24 mouse cellular contexts compared by ENCODE assay signal in the genomic region with DNA sequence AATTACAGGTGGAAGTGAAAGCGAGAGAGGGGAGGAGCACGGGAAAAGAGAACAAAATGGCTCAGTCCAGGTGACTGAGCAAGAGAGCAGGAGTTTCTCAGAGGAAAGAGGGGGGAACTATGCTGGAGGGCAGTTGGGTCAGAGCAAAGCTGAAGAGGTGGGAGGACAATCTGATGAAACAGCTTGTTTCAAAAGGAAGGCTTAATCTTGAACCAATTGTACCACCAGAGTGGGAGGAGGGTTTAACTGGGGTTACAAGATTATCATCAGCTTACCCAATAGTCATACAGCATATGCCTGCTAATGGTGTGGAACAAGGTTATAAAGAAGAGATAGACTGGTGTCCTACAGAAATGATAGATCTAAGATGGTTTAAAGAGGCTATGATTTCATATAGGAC. TPM values are rescaled to one million over a fixed set of nuclear protein-coding genes. Genes with fewer than 3 reads are reported as not detected.
A peak's percentile ranks its signal among the peaks of the same experiment; 100 is the strongest.
DNase-seq lines count a peak whose midpoint lies in the region; ATAC-seq and TF ChIP-seq lines count a peak whose summit lies in the region.
"Had no signal": no experiment of that assay in that cellular context is flagged by ENCODE, and none has a peak within 500 bp of the region (broad histone marks: within the 10 kb centered on the region; RNA-seq: fewer than 3 reads in every experiment).

No protein-coding gene starts in this region.

- peak; percentile 17 for DNase-seq in 416B (ENCODE audit: low read depth)
- DNase-seq in MEL (ENCODE audit: low read depth, low spot score): peak; percentile 14
- peak; percentile 76 for DNase-seq in fat pad, adult 2 months (ENCODE audit: extremely low read depth, low read depth, low spot score)
- peak; percentile 83 for DNase-seq in gonadal fat pad, adult 2 months (ENCODE audit: low read depth)
- DNase-seq in thymus, postnatal 10 days (ENCODE audit: low spot score in 2 of 2): no peak
- no peak for DNase-seq in adrenal gland, adult 2 months
- DNase-seq in midbrain, postnatal 0 days (ENCODE audit: low spot score): no peak
- DNase-seq in layer of hippocampus, postnatal 25 days (ENCODE audit: extremely low spot score in 1 of 2, low spot score in 1 of 2): no peak
- DNase-seq: adrenal gland, adult 8-10 months; adrenal gland, postnatal 10 days; adrenal gland, postnatal 14 days; adrenal gland, postnatal 25 days; adrenal gland, postnatal 36 days; B cell, adult 2 months; cerebellum, adult 11 months; cerebellum, adult 11-12 months; cerebellum, adult 18-20 months; cerebellum, adult 2 months; cerebellum, adult 8-10 months had no signal

- H3K4me2 ChIP-seq in midbrain, postnatal 0 days (ENCODE audit: low read depth, low read length, poor library complexity, severe bottlenecking): no peak overlapping the region

- TF ChIP-seq EP300 in MEL (IDR thresholded peaks at IDR 0.05; ENCODE audit: low read depth in 1 of 2, low read length in 2 of 2): peak in 1 of 2 experiments; percentile 34; a peak in 1 of 4 replicates

- 88% methylated on average over 2 of the region's 2 CpGs for WGBS in midbrain, postnatal 0 days

- no peak overlapping the region for H3K4me3 ChIP-seq in MEL (ENCODE audit: control insufficient read depth in 1 of 2, insufficient read depth in 1 of 2, low read depth in 2 of 2, low read length in 2 of 2)
- H3K4me3 ChIP-seq in midbrain, postnatal 0 days (ENCODE audit: low read depth, low read length): no peak overlapping the region

- no peaks in the 10 kb centered on the region for H3K79me2 ChIP-seq in MEL (ENCODE audit: control insufficient read depth, insufficient read depth, low read length, poor library complexity)

- H3K9me3 ChIP-seq in MEL (replicated peaks; ENCODE audit: insufficient read depth, low read length): no peaks in the 10 kb centered on the region
- no peaks in the 10 kb centered on the region for H3K9me3 ChIP-seq in midbrain, postnatal 0 days (ENCODE audit: low read length)
- H3K9me3 ChIP-seq: G1E had no signal

- H3K27me3 ChIP-seq in MEL (ENCODE audit: control insufficient read depth in 1 of 2, insufficient read depth in 2 of 2, low read length in 2 of 2): no peaks in the 10 kb centered on the region; a peak in 1 of 4 replicates
- no peaks in the 10 kb centered on the region for H3K27me3 ChIP-seq in midbrain, postnatal 0 days (ENCODE audit: insufficient read depth, low read length)
- H3K27me3 ChIP-seq: CH12.LX, Patski had no signal

- H3K27ac ChIP-seq in MEL (ENCODE audit: control insufficient read depth, low read depth, low read length): no peak overlapping the region
- H3K27ac ChIP-seq in midbrain, postnatal 0 days (ENCODE audit: low read depth, low read length): no peak overlapping the region

- no peak for ATAC-seq in midbrain, postnatal 0 days (ENCODE audit: low FRiP score)
- ATAC-seq: activated CD4-positive, CD25-positive, alpha-beta regulatory T cell, adult 4 months; CD4-positive, CD25-positive, alpha-beta regulatory T cell, adult 4 months; Patski had no signal

- H3K36me3 ChIP-seq in MEL (ENCODE audit: control insufficient read depth in 1 of 2, insufficient read depth in 2 of 2, low read length in 2 of 2): peaks cover 0 to 9% of the 10 kb centered on the region in 2 experiments; a peak in 2 of 4 replicates
- H3K36me3 ChIP-seq in midbrain, postnatal 0 days (ENCODE audit: insufficient read depth, low read length): no peaks in the 10 kb centered on the region
- H3K36me3 ChIP-seq: G1E had no signal

- H3K9ac ChIP-seq in MEL (ENCODE audit: control insufficient read depth, low read depth, low read length, poor library complexity, severe bottlenecking): no peak overlapping the region
- H3K9ac ChIP-seq in midbrain, postnatal 0 days (replicated peaks; ENCODE audit: low read length, poor library complexity, severe bottlenecking): no peak overlapping the region

- H3K4me1 ChIP-seq in MEL (ENCODE audit: control insufficient read depth in 1 of 2, insufficient read depth in 2 of 2, low read length in 2 of 2): peaks cover 8 to 19% of the 10 kb centered on the region in 2 experiments; a peak in 3 of 4 replicates
- no peaks in the 10 kb centered on the region for H3K4me1 ChIP-seq in midbrain, postnatal 0 days (ENCODE audit: insufficient read depth, low read length)

- no peak for TF ChIP-seq RAD21 in MEL (IDR thresholded peaks at IDR 0.05; ENCODE audit: low read depth, low read length)

- TF ChIP-seq CTCF in MEL (IDR thresholded peaks at IDR 0.05 in 2 of 3, conservative IDR thresholded peaks at IDR 0.05 in 1 of 3; ENCODE audit: control insufficient read depth in 1 of 3, insufficient read depth in 1 of 3, low read depth in 2 of 3, low read length in 3 of 3, poor library complexity in 1 of 3, severe bottlenecking in 1 of 3): no peak
- TF ChIP-seq CTCF in midbrain, postnatal 0 days (IDR thresholded peaks at IDR 0.05): no peak

- TF ChIP-seq POLR2A in MEL (IDR thresholded peaks at IDR 0.05; ENCODE audit: control insufficient read depth in 1 of 2, insufficient read depth in 1 of 2, low read depth in 1 of 2, low read length in 2 of 2, poor library complexity in 1 of 2): no peak

TF ChIP-seq in MEL, 35 proteins besides CTCF, POLR2A, EP300 and RAD21:
- TF ChIP-seq MYC (IDR thresholded peaks at IDR 0.05; ENCODE audit: low read depth, low read length) (no peak), CHD1 (IDR thresholded peaks at IDR 0.05; ENCODE audit: low read depth, low read length) (no peak), SMC3 (IDR thresholded peaks at IDR 0.05; ENCODE audit: low read depth, low read length) (no peak), MXI1 (IDR thresholded peaks at IDR 0.05; ENCODE audit: low read depth, low read length) (no peak), MEF2A (IDR thresholded peaks at IDR 0.05; ENCODE audit: extremely low read depth, insufficient replicate concordance, low read depth, low read length, poor library complexity, severe bottlenecking) (no peak), UBTF (IDR thresholded peaks at IDR 0.05; ENCODE audit: borderline replicate concordance, insufficient read depth, low read depth, low read length) (no peak), MAX (IDR thresholded peaks at IDR 0.05; ENCODE audit: low read length) (no peak), ZNF384 (IDR thresholded peaks at IDR 0.05; ENCODE audit: low read depth, low read length) (no peak), RCOR1 (IDR thresholded peaks at IDR 0.05; ENCODE audit: low read depth, low read length) (no peak), MAZ (IDR thresholded peaks at IDR 0.05; ENCODE audit: low read depth, low read length) (no peak)

RNA-seq across cellular contexts. Expression of a gene that starts 59.0 kb away (rescaled TPM):
- total RNA-seq in MEL (2012; rRNA removed): 591 and 677 TPM in 2 replicates
- polyA plus RNA-seq in MEL (2012; ENCODE audit: insufficient read depth in 1 of 2, insufficient read length in 2 of 2, low read depth in 1 of 2, low replicate concordance in 2 of 2, missing spikeins in 1 of 2): 100 to 1,000 TPM; 639 to 720 TPM
- polyA plus RNA-seq in gonadal fat pad, adult 2 months (2012; rRNA removed): 102 and 131 TPM in 2 replicates
- total RNA-seq in adrenal gland, adult 2 months (2021): 100 to 1,000 TPM; 348 to 514 TPM
- polyA plus RNA-seq in adrenal gland, adult 2 months (2012; rRNA removed): 52.6 and 66.4 TPM in 2 replicates
- total RNA-seq in midbrain, postnatal 0 days (2014; rRNA removed): 181 and 197 TPM in 2 replicates
- 90.9 and 102 TPM in 2 replicates for polyA plus RNA-seq in midbrain, postnatal 0 days (2015; fragmentation: Nextera tagmentation; extraction: Ambion mirVana)
- total RNA-seq in layer of hippocampus, postnatal 25 days (2021): 10 to 100 TPM; 71.6 to 84.0 TPM

Comparison
In these comparisons a context has a peak if more than half of its experiments do, and no peak if none do; other contexts are left out.
1. DNase-seq: peak in 416B (single experiment), MEL (single experiment), fat pad, adult 2 months (single experiment) and gonadal fat pad, adult 2 months (single experiment); none in thymus, postnatal 10 days (0 of 2), adrenal gland, adult 2 months (single experiment), midbrain, postnatal 0 days (single experiment) and layer of hippocampus, postnatal 25 days (0 of 2).